Mouse (Mus musculus): ENCODE measurements around the gene Agps. TPM values are rescaled to one million over a fixed set of nuclear protein-coding genes. Genes with fewer than 3 reads are reported as not detected.

Agps gene
- 22.3 and 23.3 TPM in 2 replicates for polyA plus RNA-seq (2015; fragmentation: Nextera tagmentation; extraction: Ambion mirVana)

- peak within 1 kb of the TSS; percentile 92 for H3K9ac ChIP-seq
- H3K4me3 ChIP-seq: peak within 1 kb of the TSS; percentile 85
- H3K4me2 ChIP-seq: peak within 1 kb of the TSS; percentile 76
- H3K36me3 ChIP-seq: no peaks in the 10 kb centered on the region
- peaks cover 20% of the 10 kb centered on the region; the same call in 1 of the 2 replicates for H3K4me1 ChIP-seq
- no peaks in the 10 kb centered on the region for H3K27me3 ChIP-seq
- 1% methylated on average over 48 of the region's 86 CpGs for WGBS
- H3K9me3 ChIP-seq: no peaks in the 10 kb centered on the region
- peak within 1 kb of the TSS; percentile 88 for H3K27ac ChIP-seq
- peak; percentile 86 for ATAC-seq (ENCODE audit: insufficient number of reproducible peaks, low FRiP score, low TSS enrichment, low read depth)
Measured at GRCm38 (mm10) chr2:75831881-75832633, at the start of gene Agps. TSS of gene Agps (plus strand) at chr2:75832177.

- whole genome bisulfite sequencing: 17% methylated on average over 6 of the region's 6 CpGs
- ATAC-seq (ENCODE audit: insufficient number of reproducible peaks, low FRiP score, low TSS enrichment, low read depth): no peak
- no peak overlapping the region for H3K4me2 ChIP-seq
Measured at GRCm38 (mm10) chr2:75786075-75786474, 45.9 kb upstream of the Agps start.

GRCm38 (mm10) chr2:75788511-75788910 lies 43.5 kb upstream of the Agps start:
- Histone ChIP-seq H3K27ac (no peak overlapping the region), H3K27me3 (no peaks in the 10 kb centered on the region), H3K9ac (no peak overlapping the region), H3K4me2 (no peak overlapping the region), H3K4me1 (no peaks in the 10 kb centered on the region; the same call in 1 of the 2 replicates), H3K36me3 (no peaks in the 10 kb centered on the region), H3K9me3 (no peaks in the 10 kb centered on the region), H3K4me3 (no peak overlapping the region)
- ATAC-seq (ENCODE audit: insufficient number of reproducible peaks, low FRiP score, low TSS enrichment, low read depth): no peak
- WGBS: 67% methylated on average over 3 of the region's 3 CpGs

More at GRCm38 (mm10) chr2:75786075-75786474, 45.9 kb upstream of the Agps start:
- no peaks in the 10 kb centered on the region for H3K9me3 ChIP-seq
- no peaks in the 10 kb centered on the region for H3K27me3 ChIP-seq
- no peak overlapping the region for H3K9ac ChIP-seq
- no peaks in the 10 kb centered on the region for H3K36me3 ChIP-seq
- no peaks in the 10 kb centered on the region; the same call in 1 of the 2 replicates for H3K4me1 ChIP-seq
- no peak overlapping the region for H3K4me3 ChIP-seq
- H3K27ac ChIP-seq: no peak overlapping the region

GRCm38 (mm10) chr2:75789959-75790523 lies 41.9 kb upstream of the Agps start:
- Histone ChIP-seq H3K4me1 (no peaks in the 10 kb centered on the region; the same call in 1 of the 2 replicates), H3K27me3 (no peaks in the 10 kb centered on the region), H3K4me3 (no peak overlapping the region), H3K9me3 (no peaks in the 10 kb centered on the region), H3K4me2 (no peak overlapping the region), H3K27ac (no peak overlapping the region), H3K9ac (no peak overlapping the region), H3K36me3 (no peaks in the 10 kb centered on the region)
- WGBS: 19% methylated on average over 14 of the region's 14 CpGs
- no peak for ATAC-seq (ENCODE audit: insufficient number of reproducible peaks, low FRiP score, low TSS enrichment, low read depth)

- Histone ChIP-seq H3K27me3 (no peaks in the 10 kb centered on the region), H3K9ac (no peak overlapping the region), H3K4me3 (no peak overlapping the region), H3K9me3 (no peaks in the 10 kb centered on the region), H3K4me1 (no peaks in the 10 kb centered on the region; the same call in 1 of the 2 replicates), H3K27ac (no peak overlapping the region), H3K4me2 (no peak overlapping the region), H3K36me3 (no peaks in the 10 kb centered on the region)
- ATAC-seq (ENCODE audit: insufficient number of reproducible peaks, low FRiP score, low TSS enrichment, low read depth): no peak
- 70% methylated on average over 18 of the region's 18 CpGs for WGBS
Measured at GRCm38 (mm10) chr2:75791561-75792308, 40.2 kb upstream of the Agps start.

GRCm38 (mm10) chr2:75792377-75793203 lies 39.4 kb upstream of the Agps start:
- H3K4me2 ChIP-seq: no peak overlapping the region
- H3K4me1 ChIP-seq: no peaks in the 10 kb centered on the region; the same call in 1 of the 2 replicates
- no peak for ATAC-seq (ENCODE audit: insufficient number of reproducible peaks, low FRiP score, low TSS enrichment, low read depth)
- H3K27ac ChIP-seq: no peak overlapping the region
- H3K4me3 ChIP-seq: no peak overlapping the region
- H3K9me3 ChIP-seq: no peaks in the 10 kb centered on the region
- WGBS: 58% methylated on average over 12 of the region's 12 CpGs
- no peak overlapping the region for H3K9ac ChIP-seq
- H3K36me3 ChIP-seq: no peaks in the 10 kb centered on the region
- H3K27me3 ChIP-seq: no peaks in the 10 kb centered on the region

- 70% methylated on average over 2 of the region's 2 CpGs for WGBS
- Histone ChIP-seq H3K36me3 (no peaks in the 10 kb centered on the region), H3K4me3 (no peak overlapping the region), H3K27me3 (no peaks in the 10 kb centered on the region), H3K9me3 (no peaks in the 10 kb centered on the region), H3K4me1 (no peaks in the 10 kb centered on the region), H3K9ac (no peak overlapping the region), H3K27ac (no peak overlapping the region), H3K4me2 (no peak overlapping the region)
- no peak for ATAC-seq (ENCODE audit: insufficient number of reproducible peaks, low FRiP score, low TSS enrichment, low read depth)
Measured at GRCm38 (mm10) chr2:75796181-75796580, 35.8 kb upstream of the Agps start.

- Histone ChIP-seq H3K9me3 (no peaks in the 10 kb centered on the region), H3K36me3 (no peaks in the 10 kb centered on the region), H3K4me1 (no peaks in the 10 kb centered on the region), H3K4me2 (no peak overlapping the region), H3K4me3 (no peak overlapping the region), H3K27me3 (no peaks in the 10 kb centered on the region), H3K27ac (no peak overlapping the region), H3K9ac (no peak overlapping the region)
- no peak for ATAC-seq (ENCODE audit: insufficient number of reproducible peaks, low FRiP score, low TSS enrichment, low read depth)
- 47% methylated on average over 4 of the region's 4 CpGs for WGBS
Measured at GRCm38 (mm10) chr2:75798434-75798970, 33.5 kb upstream of the Agps start.

GRCm38 (mm10) chr2:75805767-75806166 lies 26.2 kb upstream of the Agps start:
- 91% methylated on average over 6 of the region's 6 CpGs for WGBS

GRCm38 (mm10) chr2:75806891-75807290 lies 25.1 kb upstream of the Agps start:
- no peak overlapping the region for H3K4me2 ChIP-seq
- H3K4me3 ChIP-seq: no peak overlapping the region
- H3K36me3 ChIP-seq: no peaks in the 10 kb centered on the region
- H3K27ac ChIP-seq: no peak overlapping the region
- H3K9ac ChIP-seq: no peak overlapping the region
- no peaks in the 10 kb centered on the region for H3K27me3 ChIP-seq
- WGBS: 92% methylated on average over 3 of the region's 3 CpGs
- H3K9me3 ChIP-seq: no peaks in the 10 kb centered on the region
- no peaks in the 10 kb centered on the region for H3K4me1 ChIP-seq
- ATAC-seq (ENCODE audit: insufficient number of reproducible peaks, low FRiP score, low TSS enrichment, low read depth): no peak

More at GRCm38 (mm10) chr2:75805767-75806166, 26.2 kb upstream of the Agps start:
- H3K4me2 ChIP-seq: no peak overlapping the region
- no peaks in the 10 kb centered on the region for H3K27me3 ChIP-seq
- no peaks in the 10 kb centered on the region for H3K9me3 ChIP-seq
- no peak overlapping the region for H3K4me3 ChIP-seq
- H3K4me1 ChIP-seq: no peaks in the 10 kb centered on the region
- no peak overlapping the region for H3K27ac ChIP-seq
- no peak for ATAC-seq (ENCODE audit: insufficient number of reproducible peaks, low FRiP score, low TSS enrichment, low read depth)
- H3K9ac ChIP-seq: no peak overlapping the region
- no peaks in the 10 kb centered on the region for H3K36me3 ChIP-seq

GRCm38 (mm10) chr2:75807460-75807859 lies 24.5 kb upstream of the Agps start:
- no peak overlapping the region for H3K4me2 ChIP-seq
- WGBS: 92% methylated on average over 5 of the region's 5 CpGs
- no peaks in the 10 kb centered on the region for H3K36me3 ChIP-seq
- H3K4me1 ChIP-seq: no peaks in the 10 kb centered on the region
- H3K27me3 ChIP-seq: no peaks in the 10 kb centered on the region
- H3K9ac ChIP-seq: no peak overlapping the region
- no peak overlapping the region for H3K4me3 ChIP-seq
- H3K9me3 ChIP-seq: no peaks in the 10 kb centered on the region
- H3K27ac ChIP-seq: no peak overlapping the region
- no peak for ATAC-seq (ENCODE audit: insufficient number of reproducible peaks, low FRiP score, low TSS enrichment, low read depth)
